Mouse (Mus musculus) left cerebral cortex, adult 2 months (tissue): ENCODE measurements around the gene Etfrf1. TPM values are rescaled to one million over a fixed set of nuclear protein-coding genes. Genes with fewer than 3 reads are reported as not detected.

Source experiments
- DNase-seq, 2 experiments: peaks; one replicate each; pipeline ENCODE4 v3.0.0; 2021 to 2022; ENCODE audit warnings: low spot score in 2 of 2, mixed read lengths in 1 of 2; ENCODE audit errors: extremely low spot score in 1 of 2
- H3K27ac ChIP-seq: fragments of 200-600 bp; 2 replicates; pipeline ENCODE4 v1.8.1; 2022
- H3K4me3 ChIP-seq: fragments of 200-600 bp; 2 replicates; pipeline ENCODE4 v1.8.1; 2022
- CTCF ChIP-seq: fragments of 200-600 bp; IDR thresholded peaks from 2 replicates; pipeline ENCODE4 v1.8.1; 2022; ENCODE audit warnings: antibody characterized with exemption, mild to moderate bottlenecking, moderate library complexity
- intact Hi-C: fragments of 180-260 bp; cut with DNase I; formaldehyde crosslinking; loops from one replicate; pipeline ENCODE4 v1.15.1; 2025
- total RNA-seq, 2 experiments: library from RNA; stranded (reverse); gene quantifications; 2 replicates each; pipeline ENCODE4 v1.2.3; 2021

The Etfrf1 gene
- total RNA-seq, 2 experiments from 2014 or later = 22.5 to 23.4 TPM

DNA sequence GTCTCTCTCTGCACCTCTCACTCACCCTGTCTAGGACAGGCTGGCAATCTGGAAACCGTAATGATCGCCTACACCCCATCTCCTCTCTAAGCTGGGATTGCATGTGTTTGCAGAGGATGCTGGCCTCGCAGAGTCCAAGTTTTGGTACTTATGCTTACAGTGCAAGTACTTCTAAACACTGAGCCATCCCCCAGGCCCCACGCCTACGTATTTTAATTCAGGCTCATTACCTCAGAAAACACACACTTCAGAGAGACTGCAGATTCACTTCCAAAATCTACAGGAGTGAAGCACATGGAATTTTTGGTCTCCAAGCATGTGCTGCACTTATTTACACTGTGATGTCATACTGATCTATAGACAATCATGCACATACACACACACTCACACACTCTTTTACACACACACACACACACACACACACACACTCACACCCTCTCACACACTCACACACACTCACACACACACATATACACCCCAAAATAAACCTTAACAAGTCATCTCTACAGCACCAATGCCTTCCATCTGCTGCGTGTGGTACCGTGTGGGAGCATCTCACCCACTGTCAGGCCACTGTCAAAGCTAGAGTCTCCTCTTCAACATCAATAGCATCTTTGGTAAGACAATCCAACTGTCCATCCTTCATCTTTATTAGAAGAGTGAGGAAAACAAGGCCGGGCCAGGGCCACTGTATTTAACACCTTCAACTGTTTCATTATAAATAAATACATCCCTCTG is 12.8 kb upstream of the Etfrf1 start:
- TF ChIP-seq CTCF = no peak
- Histone ChIP-seq H3K4me3 (no peak overlapping the region), H3K27ac (no peak overlapping the region)
- intact Hi-C loops = no loop called here
- no peak for DNase-seq

GRCm38 (mm10) chr6:145202432-145203125 is 8.4 kb upstream of the Etfrf1 start:
- intact Hi-C loops = no loop called here
- H3K27ac ChIP-seq = no peak overlapping the region
- H3K4me3 ChIP-seq = no peak overlapping the region
- DNase-seq = no peak
- no peak for TF ChIP-seq CTCF

DNA sequence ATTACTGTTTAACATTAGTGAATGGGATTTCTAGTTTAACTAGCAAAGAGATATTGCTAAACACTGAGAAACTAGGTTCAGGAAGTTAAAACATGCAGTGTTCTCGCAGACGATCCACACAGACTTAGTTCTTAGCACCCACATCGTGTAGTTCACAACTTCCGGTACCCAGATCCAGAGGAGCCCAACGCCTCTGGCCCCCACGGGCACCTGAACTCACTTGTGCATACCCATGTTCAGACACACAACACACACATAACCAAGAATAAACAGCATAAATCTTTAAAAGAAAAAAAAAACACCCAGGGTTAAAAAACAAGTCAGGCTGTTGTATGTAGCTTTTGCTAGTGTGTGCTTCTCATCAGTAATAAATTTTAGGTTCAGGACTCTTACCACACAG is 6.5 kb upstream of the Etfrf1 start:
- intact Hi-C loops = no loop called here
- Histone ChIP-seq H3K27ac (no peak overlapping the region), H3K4me3 (no peak overlapping the region)
- no peak for DNase-seq
- TF ChIP-seq CTCF = no peak

- intact Hi-C loops = no loop called here
- no peak for DNase-seq
- Histone ChIP-seq H3K27ac (no peak overlapping the region), H3K4me3 (no peak overlapping the region)
- TF ChIP-seq CTCF = no peak
Observed at GRCm38 (mm10) chr6:145205142-145205541, 5.8 kb upstream of the Etfrf1 start.

GRCm38 (mm10) chr6:145210056-145210680 is 766 bp upstream of the Etfrf1 start:
- no peak overlapping the region; the same call in 1 of the 2 replicates for H3K27ac ChIP-seq
- peak overlapping the region; percentile 47 for H3K4me3 ChIP-seq
- intact Hi-C loops = no loop called here
- DNase-seq = no peak
- no peak for TF ChIP-seq CTCF

- H3K4me3 ChIP-seq = peak overlapping the region; percentile 77
- H3K27ac ChIP-seq = peak overlapping the region; percentile 96
- TF ChIP-seq CTCF = no peak; the same call in 1 of the 2 replicates
- intact Hi-C loops = loop anchor here (1.0 kb wide), 2 partner anchors 39 to 130 kb away; partner anchors contain the start of gene Kras
- no peak for DNase-seq
Observed at GRCm38 (mm10) chr6:145211376-145212305, 707 bp downstream of the Etfrf1 start.

DNA sequence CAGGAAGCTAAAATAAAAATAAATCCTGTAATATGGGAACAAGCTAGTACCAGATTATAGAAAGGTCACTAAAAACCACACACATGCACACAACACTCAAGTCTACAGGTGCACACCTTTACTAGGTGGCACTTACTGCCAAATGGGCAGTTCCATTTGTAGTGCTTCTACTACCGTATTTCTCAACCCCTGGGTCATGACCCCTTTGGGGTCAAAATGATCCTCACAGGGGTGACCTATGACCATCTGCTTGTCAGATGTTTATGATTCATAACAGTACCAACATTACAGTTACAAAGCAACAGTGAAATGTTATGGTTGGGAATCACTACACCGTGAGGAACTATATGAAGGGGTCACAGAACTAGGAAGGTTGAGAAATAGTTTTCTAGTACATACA is 3.0 kb downstream of the Etfrf1 start:
- no peak overlapping the region for H3K4me3 ChIP-seq
- no peak for TF ChIP-seq CTCF
- no peak overlapping the region for H3K27ac ChIP-seq
- intact Hi-C loops = no loop called here
- no peak for DNase-seq

- TF ChIP-seq CTCF = no peak
- Histone ChIP-seq H3K4me3 (no peak overlapping the region), H3K27ac (peak overlapping the region; percentile 76; the same call in 1 of the 2 replicates)
- intact Hi-C loops = no loop called here
- DNase-seq = no peak
Observed at GRCm38 (mm10) chr6:145215826-145216225, 4.9 kb downstream of the Etfrf1 start.

DNA sequence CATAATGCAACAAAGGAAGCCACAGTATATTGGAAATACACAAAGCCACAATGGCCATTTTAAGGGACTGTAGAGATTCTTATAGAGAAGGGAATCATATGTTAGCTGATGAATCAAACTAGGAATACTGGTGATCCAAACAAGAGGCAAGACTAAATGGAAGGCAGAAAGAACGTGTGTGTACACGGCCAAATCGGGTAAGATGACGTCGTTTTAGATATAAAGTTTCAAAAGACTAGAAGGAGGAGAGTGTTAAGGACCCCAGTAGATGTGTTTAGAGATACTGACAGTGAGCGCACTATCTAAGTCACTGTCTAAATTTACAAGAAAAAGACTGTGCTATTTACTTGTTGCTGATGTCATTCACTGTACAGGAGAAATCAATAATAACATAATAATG is 13.3 kb downstream of the Etfrf1 start:
- DNase-seq = no peak
- Histone ChIP-seq H3K27ac (no peak overlapping the region), H3K4me3 (no peak overlapping the region)
- no peak for TF ChIP-seq CTCF
- intact Hi-C loops = no loop called here

- TF ChIP-seq CTCF = no peak
- no peak for DNase-seq
- no peak overlapping the region for H3K27ac ChIP-seq
- no peak overlapping the region for H3K4me3 ChIP-seq
- intact Hi-C loops = no loop called here
Observed at GRCm38 (mm10) chr6:145226296-145226695, 15.4 kb downstream of the Etfrf1 start.

GRCm38 (mm10) chr6:145234391-145234790 is 23.5 kb downstream of the Etfrf1 start:
- no peak overlapping the region for H3K27ac ChIP-seq
- no peak for TF ChIP-seq CTCF
- H3K4me3 ChIP-seq = no peak overlapping the region
- no peak for DNase-seq
- intact Hi-C loops = no loop called here

GRCm38 (mm10) chr6:145235367-145235766 is 24.4 kb downstream of the Etfrf1 start:
- Histone ChIP-seq H3K27ac (no peak overlapping the region), H3K4me3 (no peak overlapping the region)
- no peak for DNase-seq
- TF ChIP-seq CTCF = no peak
- intact Hi-C loops = no loop called here
